Mouse (Mus musculus): ENCODE measurements at regions not wholly inside any gene's neighbourhood (a gene's known extent, or its start where the extent isn't known, plus 50 kb on each side); places are given as distances from the start of the nearest gene placed in this dataset.

DNA sequence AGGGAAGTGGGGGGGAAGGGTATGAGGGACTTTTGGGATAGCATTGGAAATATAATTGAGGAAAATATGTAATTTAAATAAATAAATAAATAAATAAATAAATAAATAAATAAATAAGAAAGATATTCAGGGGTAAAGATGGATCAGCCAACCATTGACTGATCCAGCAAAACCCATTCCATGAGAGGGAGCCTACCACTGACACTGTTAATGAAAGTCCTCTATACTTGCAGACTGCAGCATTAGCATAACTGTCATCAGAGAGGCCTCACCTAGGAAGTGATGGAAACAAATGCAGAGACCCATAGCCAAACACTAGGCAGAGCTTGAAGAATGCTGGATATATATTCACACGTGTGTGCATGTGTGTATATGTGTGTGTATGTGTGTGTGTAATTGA is 993.3 kb downstream of the Defb40 start:
- no peak for DNase-seq (ENCODE audit: low read depth, low spot score)
- TF ChIP-seq BHLHE40 (IDR thresholded peaks at IDR 0.05; ENCODE audit: borderline replicate concordance, low read depth, low read length) (no peak), ZMIZ1 (IDR thresholded peaks at IDR 0.05; ENCODE audit: low read depth, low read length) (no peak), JUND (IDR thresholded peaks at IDR 0.05; ENCODE audit: low read depth, low read length) (no peak), TBP (IDR thresholded peaks at IDR 0.05; ENCODE audit: low read depth, low read length) (no peak), NELFE (IDR thresholded peaks at IDR 0.05; ENCODE audit: low read depth, low read length) (no peak), EP300 (IDR thresholded peaks at IDR 0.05; ENCODE audit: low read depth in 1 of 2, low read length in 2 of 2) (no peak)
- H3K9ac ChIP-seq (ENCODE audit: control insufficient read depth, low read depth, low read length, poor library complexity, severe bottlenecking) = no peak overlapping the region
- no peaks in the 10 kb centered on the region for H3K36me3 ChIP-seq (ENCODE audit: control insufficient read depth in 1 of 2, insufficient read depth in 2 of 2, low read length in 2 of 2)
- no peaks in the 10 kb centered on the region for H3K79me2 ChIP-seq (ENCODE audit: control insufficient read depth, insufficient read depth, low read length, poor library complexity)
- no peak overlapping the region for H3K4me3 ChIP-seq (ENCODE audit: control insufficient read depth in 1 of 2, insufficient read depth in 1 of 2, low read depth in 2 of 2, low read length in 2 of 2)
- H3K27me3 ChIP-seq (ENCODE audit: control insufficient read depth in 1 of 2, insufficient read depth in 2 of 2, low read length in 2 of 2) = no peaks in the 10 kb centered on the region
- H3K9me3 ChIP-seq (replicated peaks; ENCODE audit: insufficient read depth, low read length) = no peaks in the 10 kb centered on the region
- H3K4me1 ChIP-seq (ENCODE audit: control insufficient read depth in 1 of 2, insufficient read depth in 2 of 2, low read length in 2 of 2) = no peaks in the 10 kb centered on the region
- H3K27ac ChIP-seq (ENCODE audit: control insufficient read depth, low read depth, low read length) = no peak overlapping the region

DNA sequence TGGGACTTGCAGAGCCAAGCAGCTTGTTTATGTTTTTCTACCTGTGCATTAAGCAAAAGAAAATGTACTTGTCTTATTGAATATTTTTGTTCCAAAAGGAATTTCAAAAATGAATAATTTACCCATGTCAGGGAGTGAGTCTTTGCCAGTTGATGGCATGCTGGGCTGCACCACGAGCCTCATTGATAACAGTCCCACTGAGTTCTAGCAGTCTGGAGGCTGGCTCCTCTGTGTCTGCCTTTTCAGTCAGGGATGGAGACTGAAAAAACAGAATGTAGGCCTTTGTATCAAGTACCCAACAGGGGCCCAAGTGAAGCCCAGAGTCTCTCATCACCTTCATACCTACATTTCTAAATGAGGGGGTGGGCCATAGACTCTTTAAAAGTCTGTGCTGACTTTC is 1029.2 kb downstream of the Defb40 start:
- H3K9ac ChIP-seq (ENCODE audit: control insufficient read depth, low read depth, low read length, poor library complexity, severe bottlenecking) = no peak overlapping the region
- H3K27me3 ChIP-seq (ENCODE audit: control insufficient read depth in 1 of 2, insufficient read depth in 2 of 2, low read length in 2 of 2) = no peaks in the 10 kb centered on the region
- no peak overlapping the region for H3K4me3 ChIP-seq (ENCODE audit: control insufficient read depth in 1 of 2, insufficient read depth in 1 of 2, low read depth in 2 of 2, low read length in 2 of 2)
- TF ChIP-seq E2F4 (IDR thresholded peaks at IDR 0.05; ENCODE audit: borderline replicate concordance, low read depth, low read length) (no peak), MXI1 (IDR thresholded peaks at IDR 0.05; ENCODE audit: low read depth, low read length) (no peak), MAZ (IDR thresholded peaks at IDR 0.05; ENCODE audit: low read depth, low read length) (no peak), TBP (IDR thresholded peaks at IDR 0.05; ENCODE audit: low read depth, low read length) (no peak), RAD21 (IDR thresholded peaks at IDR 0.05; ENCODE audit: low read depth, low read length) (no peak), SMC3 (IDR thresholded peaks at IDR 0.05; ENCODE audit: low read depth, low read length) (no peak), TCF12 (IDR thresholded peaks at IDR 0.05; ENCODE audit: low read depth, low read length) (no peak), USF1 (IDR thresholded peaks at IDR 0.05; ENCODE audit: low read depth, low read length) (no peak), GABPA (IDR thresholded peaks at IDR 0.05; ENCODE audit: low read depth, low read length) (no peak), MYB (IDR thresholded peaks at IDR 0.05; ENCODE audit: low read depth, low read length) (no peak)
- H3K9me3 ChIP-seq (replicated peaks; ENCODE audit: insufficient read depth, low read length) = no peaks in the 10 kb centered on the region
- H3K79me2 ChIP-seq (ENCODE audit: control insufficient read depth, insufficient read depth, low read length, poor library complexity) = no peaks in the 10 kb centered on the region
- no peaks in the 10 kb centered on the region for H3K36me3 ChIP-seq (ENCODE audit: control insufficient read depth in 1 of 2, insufficient read depth in 2 of 2, low read length in 2 of 2)
- no peak for DNase-seq (ENCODE audit: low read depth, low spot score)
- no peaks in the 10 kb centered on the region for H3K4me1 ChIP-seq (ENCODE audit: control insufficient read depth in 1 of 2, insufficient read depth in 2 of 2, low read length in 2 of 2)
- H3K27ac ChIP-seq (ENCODE audit: control insufficient read depth, low read depth, low read length) = no peak overlapping the region
